Mouse (Mus musculus): ENCODE measurements around the gene Homer2. TPM values are rescaled to one million over a fixed set of nuclear protein-coding genes. Genes with fewer than 3 reads are reported as not detected.
A peak's percentile ranks its signal among the peaks of the same experiment; 100 is the strongest.

Gene Homer2
- total RNA-seq, 2 experiments from 2014 or later, result not detected

DNA sequence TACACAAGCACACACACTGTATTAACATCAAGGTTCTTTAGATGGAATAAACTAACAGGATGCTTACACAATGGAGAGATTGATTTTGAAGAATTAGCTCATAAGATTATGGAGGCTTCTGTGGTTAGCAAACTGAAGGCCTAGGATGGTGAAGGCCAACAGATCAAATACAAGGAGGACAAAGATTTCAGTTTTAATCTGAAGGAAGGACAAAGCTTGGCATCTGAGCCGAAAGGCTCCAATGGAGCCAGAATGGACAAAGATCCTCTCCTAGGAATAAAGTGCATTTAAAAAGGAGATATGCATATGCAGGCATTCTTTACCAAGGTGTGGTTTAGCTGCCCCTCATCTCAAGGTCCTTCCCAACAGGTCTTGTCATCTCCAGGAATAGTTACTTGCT is 137.5 kb downstream of the Homer2 start:
- no peak for ATAC-seq (replicated peaks; ENCODE audit: low FRiP score, poor library complexity, severe bottlenecking)

DNA sequence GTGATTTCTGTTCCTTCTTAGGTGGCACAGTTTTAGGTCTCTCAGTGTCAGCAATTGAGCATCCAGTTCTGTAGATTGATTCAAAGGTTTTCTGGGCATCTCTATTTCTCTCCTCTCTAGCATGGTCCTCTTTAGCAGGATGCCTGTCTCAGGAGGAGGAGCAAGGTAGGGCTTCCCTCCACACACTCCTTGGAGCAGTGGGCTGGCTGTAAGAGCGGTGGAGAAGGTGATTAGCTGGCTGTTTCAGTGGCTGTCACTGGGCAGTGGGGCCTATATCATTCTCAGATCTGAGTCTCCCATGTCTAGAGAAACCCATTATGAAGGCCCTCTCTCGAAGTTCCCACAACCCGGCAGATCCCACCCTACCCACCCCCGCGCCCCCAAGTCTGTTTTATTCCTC is 139.9 kb downstream of the Homer2 start:
- ATAC-seq (replicated peaks; ENCODE audit: low FRiP score, poor library complexity, severe bottlenecking), result no peak

DNA sequence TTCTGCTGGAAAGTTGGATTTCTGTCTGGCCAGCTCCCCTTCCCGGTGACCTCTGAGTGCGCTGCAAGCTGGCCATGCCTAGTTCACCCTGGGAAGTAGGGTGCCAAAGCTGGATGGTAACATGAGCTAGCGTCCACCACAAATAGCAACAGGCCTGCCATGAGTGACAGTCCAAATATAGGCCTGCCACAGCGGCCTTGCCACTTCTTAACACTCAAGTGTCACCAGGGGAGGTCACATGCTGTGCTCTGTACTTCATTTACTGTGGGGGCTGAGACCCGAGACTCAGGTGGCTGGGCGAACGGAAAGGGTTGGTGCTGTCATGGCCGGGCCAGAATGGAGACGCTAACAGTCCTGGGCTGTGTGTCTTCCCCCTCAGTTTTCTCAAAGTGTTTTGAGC is 140.4 kb downstream of the Homer2 start, which contains the start of gene Fsd2:
Gene Fsd2, minus strand, starts transcription at position 53 of the 400 bp plus-strand sequence.
- no peak for ATAC-seq (replicated peaks; ENCODE audit: low FRiP score, poor library complexity, severe bottlenecking)

DNA sequence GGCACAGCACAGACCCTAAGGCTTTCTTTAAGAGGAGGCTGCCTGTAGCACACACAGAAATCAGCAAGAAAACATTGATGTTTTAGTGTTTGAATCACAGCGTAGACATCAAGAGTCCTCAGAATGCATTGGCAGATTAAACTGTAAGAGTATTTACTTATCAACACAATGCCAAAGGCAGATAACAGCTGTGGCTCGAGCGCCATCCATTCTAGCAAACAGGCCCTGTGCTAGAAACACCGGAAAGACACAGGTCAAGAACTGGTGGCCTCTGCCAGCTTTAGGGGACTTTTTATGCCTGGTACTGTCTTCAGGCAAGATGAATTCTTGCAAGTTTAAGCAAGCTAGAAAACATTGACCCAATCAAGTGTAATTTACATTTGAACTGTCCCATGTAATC is 141.0 kb downstream of the Homer2 start:
- no peak for ATAC-seq (replicated peaks; ENCODE audit: low FRiP score, poor library complexity, severe bottlenecking)

DNA sequence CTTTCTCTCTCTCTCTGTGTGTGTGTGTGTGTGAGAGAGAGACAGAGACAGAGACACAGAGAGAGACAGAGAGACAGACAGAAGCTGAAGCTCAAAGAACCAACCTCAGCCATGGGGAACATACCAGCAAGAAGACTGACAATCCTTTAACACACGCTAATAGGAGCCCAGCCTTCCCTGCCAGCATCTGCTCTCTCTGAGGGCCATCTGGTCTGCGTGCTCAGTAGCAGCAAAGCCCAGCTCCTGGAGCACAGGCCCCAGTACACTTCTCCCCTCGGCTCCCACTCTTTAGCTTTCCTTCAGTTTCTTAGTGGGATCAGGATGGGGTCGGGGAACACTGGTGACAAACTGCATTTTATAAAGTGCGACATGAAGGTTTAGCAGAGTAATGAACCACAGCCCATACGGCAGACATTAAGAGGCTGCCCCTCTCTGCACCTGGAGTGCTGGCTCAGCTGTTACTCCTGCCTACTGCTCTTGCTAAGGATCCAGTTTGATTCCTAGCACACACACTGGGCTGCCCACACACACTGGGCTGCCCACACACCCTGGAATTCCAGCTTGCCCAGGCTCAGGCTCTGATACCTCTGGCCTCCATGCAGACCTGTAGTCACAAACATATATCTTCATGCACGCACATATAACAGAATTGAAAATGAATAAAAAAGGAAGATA is 141.8 kb downstream of the Homer2 start:
- ATAC-seq (replicated peaks; ENCODE audit: low FRiP score, poor library complexity, severe bottlenecking), result no peak

DNA sequence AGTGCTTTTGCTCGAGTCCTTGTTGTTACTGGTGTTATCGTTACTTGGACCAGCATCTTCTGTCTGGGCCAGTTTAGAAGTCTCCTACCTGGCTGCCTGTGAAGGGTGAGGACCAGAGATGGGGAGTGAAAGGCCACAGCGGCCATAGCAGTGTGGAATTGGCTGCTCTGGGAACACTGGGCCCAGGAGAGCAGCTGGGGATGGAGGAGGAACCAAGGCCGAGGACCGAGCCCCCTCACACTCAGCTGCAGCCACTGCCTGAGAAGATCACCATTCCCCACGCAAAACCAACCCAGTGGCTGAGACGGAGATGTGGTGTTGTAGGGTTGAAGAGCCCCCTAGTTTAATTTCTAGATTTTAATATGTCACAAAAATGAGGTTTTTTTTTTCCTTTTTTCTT is 142.6 kb downstream of the Homer2 start:
- ATAC-seq (replicated peaks; ENCODE audit: low FRiP score, poor library complexity, severe bottlenecking), result no peak

DNA sequence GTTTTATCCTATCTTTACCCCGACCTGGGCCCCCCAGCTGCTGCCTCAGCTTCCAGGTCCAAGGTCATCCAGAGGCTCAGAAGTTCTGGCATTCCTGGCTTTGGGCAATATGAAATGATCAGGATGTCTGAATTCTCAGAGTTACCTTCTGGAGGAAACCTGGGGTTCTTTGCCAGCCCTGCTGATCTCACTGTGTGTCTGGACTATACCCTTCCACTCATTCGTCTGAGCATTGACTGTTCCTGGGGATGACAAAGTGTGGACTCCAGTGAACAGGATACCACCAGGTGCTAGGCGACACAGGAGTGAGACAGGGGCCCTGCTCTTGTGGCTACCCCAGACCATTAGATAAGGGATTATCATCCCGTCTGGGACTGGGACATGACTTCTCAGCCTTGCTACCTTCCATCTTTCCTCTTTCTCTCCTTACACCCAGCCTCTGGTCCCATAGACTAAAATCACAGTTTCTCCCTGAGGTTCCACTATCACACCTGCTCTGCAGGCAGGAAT is 143.8 kb downstream of the Homer2 start:
- ATAC-seq (replicated peaks; ENCODE audit: low FRiP score, poor library complexity, severe bottlenecking), result no peak

DNA sequence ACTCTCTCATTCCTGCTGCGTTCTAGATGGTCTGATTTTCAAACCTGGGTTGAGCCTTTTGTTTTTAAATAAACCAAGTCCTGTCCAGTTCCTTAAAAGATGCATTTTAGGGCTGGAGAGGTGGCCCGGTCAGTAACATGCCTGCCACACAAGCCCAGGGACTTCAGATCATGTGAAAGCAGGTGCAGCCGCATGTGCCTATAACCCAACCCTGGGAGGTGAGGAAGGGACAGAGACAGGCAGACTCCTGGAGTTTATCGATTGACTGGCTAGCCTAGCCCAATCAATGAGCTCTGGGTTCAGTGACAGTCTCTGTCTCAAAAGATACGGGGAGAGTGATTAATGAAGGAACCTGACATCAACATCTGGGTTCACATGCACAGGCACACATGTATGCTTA is 146.1 kb downstream of the Homer2 start:
- ATAC-seq (replicated peaks; ENCODE audit: low FRiP score, poor library complexity, severe bottlenecking), result no peak

DNA sequence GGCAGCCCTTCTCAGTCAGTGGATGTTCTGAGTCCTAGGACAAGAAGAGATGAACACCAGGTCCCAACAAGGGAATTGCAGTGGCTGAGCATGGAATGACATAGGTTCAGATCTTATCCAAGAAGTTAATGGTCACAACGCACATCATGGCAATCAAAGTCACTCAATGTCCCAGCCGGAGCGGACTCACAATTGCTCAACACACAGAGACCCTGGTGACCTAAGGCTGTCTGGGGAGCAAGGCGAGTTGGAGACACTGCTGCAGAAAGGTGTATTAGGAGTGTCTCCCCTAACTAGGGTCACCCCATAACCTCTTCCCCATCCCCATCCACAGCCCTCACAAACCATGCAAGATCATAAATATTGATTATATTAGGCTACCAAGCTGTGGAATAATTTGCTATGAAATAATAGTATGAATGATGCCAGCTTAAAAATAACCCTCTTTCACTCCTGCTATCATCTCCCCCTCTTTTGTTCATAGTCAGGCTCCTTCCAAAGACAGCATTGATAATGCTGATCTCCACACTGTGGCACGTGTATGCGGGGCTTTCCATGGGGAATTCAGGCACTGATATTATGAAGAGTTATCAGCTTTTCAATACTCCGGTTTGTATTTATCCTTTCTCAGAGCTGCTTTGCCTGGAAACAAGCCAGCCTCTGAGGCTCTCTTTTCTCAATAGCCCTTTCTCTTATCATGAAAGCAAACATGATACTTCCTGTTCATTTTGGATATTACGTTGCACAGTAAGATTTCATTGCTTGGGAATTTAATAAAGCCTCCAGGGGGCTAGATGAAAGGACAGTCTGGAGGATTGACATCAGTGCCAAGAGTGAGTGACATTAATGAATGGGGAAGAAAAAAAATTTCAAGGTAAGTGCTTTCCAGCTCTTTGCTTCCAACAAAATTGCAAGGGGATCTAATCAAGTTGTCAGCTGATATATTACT is 147.0 kb downstream of the Homer2 start:
- no peak for ATAC-seq (replicated peaks; ENCODE audit: low FRiP score, poor library complexity, severe bottlenecking)

DNA sequence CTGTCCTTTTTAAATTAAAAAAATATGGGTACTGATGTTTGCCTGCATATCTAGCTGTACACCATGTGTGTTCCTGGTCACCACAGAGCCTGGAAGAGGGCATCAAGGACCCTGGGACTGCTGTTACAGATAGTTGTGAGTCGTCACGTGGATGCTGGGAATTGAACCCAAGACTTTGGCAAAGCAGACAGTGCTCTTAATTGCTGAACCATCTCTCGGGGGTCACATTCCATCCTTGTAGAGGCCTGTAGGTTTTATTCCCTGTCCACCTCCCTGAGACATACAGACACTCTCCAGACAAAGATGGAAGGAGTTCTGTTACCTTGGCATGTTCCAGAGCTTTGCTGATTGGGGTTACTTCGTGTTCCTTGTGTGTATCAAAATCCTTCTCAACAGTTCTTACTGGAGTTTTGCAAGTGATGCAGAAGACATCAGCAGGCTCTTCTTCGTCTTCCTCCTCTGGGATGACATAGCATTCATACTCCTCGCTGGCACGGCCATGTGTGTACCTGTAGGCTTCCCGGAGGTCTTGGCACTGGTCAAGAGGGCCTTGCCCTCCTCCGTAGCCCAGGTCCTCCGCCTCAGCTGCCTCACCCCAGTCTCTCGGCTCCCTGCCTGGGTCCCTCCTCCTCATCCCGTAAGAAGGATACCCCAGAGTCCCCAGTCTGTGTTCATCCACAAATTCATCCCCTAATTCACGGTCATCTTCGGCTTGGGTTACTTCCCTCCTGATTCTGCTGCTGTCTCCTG is 147.9 kb downstream of the Homer2 start:
- ATAC-seq (replicated peaks; ENCODE audit: low FRiP score, poor library complexity, severe bottlenecking), result no peak

DNA sequence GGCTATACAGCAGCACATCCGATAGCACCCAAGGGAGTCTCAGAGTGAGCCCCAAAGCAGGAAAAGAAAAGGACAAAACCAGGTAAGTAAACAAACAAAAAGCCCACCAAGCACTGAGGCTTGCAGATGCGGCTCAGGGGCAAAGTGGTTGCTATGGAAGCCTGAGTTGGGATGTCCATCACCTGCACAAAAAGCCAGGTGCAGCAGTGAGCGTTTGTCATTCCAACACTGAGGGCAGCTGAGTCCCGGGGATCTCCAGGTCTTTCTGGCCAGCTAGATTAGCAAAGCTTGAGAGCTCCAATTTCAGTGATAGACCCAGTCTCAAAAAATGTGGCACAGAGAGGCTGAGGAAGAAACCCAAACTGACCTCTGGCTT is 149.4 kb downstream of the Homer2 start:
- no peak for ATAC-seq (replicated peaks; ENCODE audit: low FRiP score, poor library complexity, severe bottlenecking)

DNA sequence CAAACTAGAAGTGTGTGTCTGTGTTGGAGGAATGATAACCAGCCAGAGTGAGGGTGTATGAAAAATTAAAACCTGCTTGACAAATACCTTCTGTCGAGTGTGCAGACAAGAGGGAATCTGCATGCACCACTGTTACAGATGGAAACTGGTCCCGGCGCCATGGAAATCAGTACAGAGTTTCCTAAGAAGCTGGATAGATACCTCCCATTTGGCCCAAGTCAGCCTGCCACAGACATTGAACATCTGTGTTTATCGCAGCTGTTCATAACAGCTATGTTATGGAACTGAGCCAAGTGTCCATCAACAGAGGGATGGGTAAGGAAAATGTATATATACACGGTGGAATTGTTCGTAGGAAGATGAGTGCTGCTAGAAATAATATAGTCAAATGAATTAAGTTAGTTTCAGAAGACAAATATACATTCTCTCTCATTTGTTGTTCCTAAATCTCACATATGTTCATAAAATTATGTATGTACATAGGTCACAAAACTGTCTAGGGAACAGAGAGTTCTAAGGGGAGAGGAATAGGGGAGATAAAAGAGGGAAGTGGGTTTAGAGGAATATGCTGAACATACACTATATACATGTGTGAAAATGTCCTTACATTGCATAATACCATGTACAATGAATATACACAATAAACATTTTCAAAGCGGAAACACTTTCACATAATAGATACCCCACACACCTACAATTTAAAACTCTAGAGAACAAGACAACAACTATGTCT is 149.9 kb downstream of the Homer2 start:
- no peak for ATAC-seq (replicated peaks; ENCODE audit: low FRiP score, poor library complexity, severe bottlenecking)

DNA sequence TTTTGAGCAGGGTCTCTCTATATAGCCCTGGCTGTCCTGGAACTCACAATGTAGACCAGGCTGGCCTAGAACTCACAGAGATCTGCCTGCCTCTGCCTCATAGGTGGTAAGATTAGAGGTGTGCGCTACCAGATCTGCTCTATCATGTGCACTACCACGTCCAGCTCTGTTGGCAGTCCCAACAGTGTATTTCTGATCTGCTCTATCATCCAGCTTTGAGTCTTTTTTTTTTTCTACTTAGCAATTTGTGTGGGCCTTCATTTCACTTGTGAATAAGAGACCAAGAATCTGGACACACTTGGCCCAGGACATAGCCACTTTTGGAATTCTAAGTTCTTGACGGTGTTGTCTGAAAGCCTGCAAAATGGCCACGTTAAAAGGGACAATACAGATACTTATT is 150.5 kb downstream of the Homer2 start:
- no peak for ATAC-seq (replicated peaks; ENCODE audit: low FRiP score, poor library complexity, severe bottlenecking)

DNA sequence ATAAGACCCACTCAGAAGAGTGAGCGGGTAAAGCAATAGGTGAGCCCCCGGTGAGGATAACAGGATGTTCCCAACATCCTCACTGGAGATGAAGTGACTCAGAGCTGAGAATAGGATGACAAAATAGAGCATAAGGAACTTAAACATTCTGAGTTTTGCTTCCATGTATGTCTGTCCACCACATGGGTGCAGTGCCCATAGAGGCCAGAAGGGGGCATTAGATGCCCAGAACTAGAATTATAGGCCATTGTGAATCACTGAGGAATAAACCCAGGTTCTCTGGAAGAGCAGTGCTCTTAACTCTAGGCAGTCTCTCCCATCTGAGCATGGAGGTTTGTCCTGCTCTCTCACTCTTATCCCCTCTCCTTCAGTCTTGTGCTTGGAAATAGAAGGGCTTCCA is 153.0 kb downstream of the Homer2 start:
- peak; percentile 66 for ATAC-seq (replicated peaks; ENCODE audit: low FRiP score, poor library complexity, severe bottlenecking)

DNA sequence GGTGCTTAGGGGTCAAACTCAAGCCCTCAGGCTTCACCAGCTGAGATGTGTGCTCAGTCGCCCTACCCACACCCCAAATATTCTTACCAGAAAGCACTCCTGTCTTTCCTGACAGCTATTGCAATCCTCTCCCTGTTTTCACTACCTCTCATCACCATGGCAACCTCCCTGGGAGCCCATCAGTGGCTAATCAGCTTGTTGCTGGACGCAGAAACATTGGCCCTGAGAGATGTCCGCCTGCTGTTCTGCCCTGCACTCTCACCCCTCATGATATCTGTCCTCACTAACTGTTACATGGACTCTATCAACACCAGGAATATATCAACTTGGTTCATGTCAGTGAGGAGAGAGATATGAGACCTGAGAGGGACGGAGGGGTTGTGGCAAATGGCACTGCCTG is 153.7 kb downstream of the Homer2 start:
- ATAC-seq (replicated peaks; ENCODE audit: low FRiP score, poor library complexity, severe bottlenecking), result no peak

Other genes with a start within 250 kb of the Homer2 start
- not detected in 2 replicates for gene Ap3b2, start 213.6 kb downstream of the Homer2 start, total RNA-seq (2015; ENCODE audit: low replicate concordance)
- not detected in 2 replicates for gene Ap3b2, start 213.6 kb downstream of the Homer2 start, total RNA-seq (2017; ENCODE audit: low replicate concordance)
- gene BC048679, start 209.2 kb downstream of the Homer2 start, total RNA-seq (2015; ENCODE audit: low replicate concordance), result not detected in 2 replicates
- not detected in 2 replicates for gene BC048679, start 209.2 kb downstream of the Homer2 start, total RNA-seq (2017; ENCODE audit: low replicate concordance)
- 0.84 TPM in 1 of 2 replicates, not detected in the other for gene Fsd2, start 140.6 kb downstream of the Homer2 start, total RNA-seq (2015; ENCODE audit: low replicate concordance)
- gene Fsd2, start 140.6 kb downstream of the Homer2 start, total RNA-seq (2017; ENCODE audit: low replicate concordance), result 0.28 and 0.34 TPM in 2 replicates
- 19.4 and 22.3 TPM in 2 replicates for gene Whamm, start 136.3 kb downstream of the Homer2 start, total RNA-seq (2015; ENCODE audit: low replicate concordance)
- 40.6 and 47.5 TPM in 2 replicates for gene Whamm, start 136.3 kb downstream of the Homer2 start, total RNA-seq (2017; ENCODE audit: low replicate concordance)
- 66.9 and 73.1 TPM in 2 replicates for gene Ramac, start 55.4 kb upstream of the Homer2 start, total RNA-seq (2015; ENCODE audit: low replicate concordance)
- gene Ramac, start 55.4 kb upstream of the Homer2 start, total RNA-seq (2017; ENCODE audit: low replicate concordance), result 76.3 and 79.9 TPM in 2 replicates
- gene 3110040N11Rik, start 82.0 kb upstream of the Homer2 start, total RNA-seq (2015; ENCODE audit: low replicate concordance), result 29.3 TPM in 1 of 2 replicates, not detected in the other
- gene 3110040N11Rik, start 82.0 kb upstream of the Homer2 start, total RNA-seq (2017; ENCODE audit: low replicate concordance), result 0.51 and 28.7 TPM in 2 replicates
- 12.7 and 16.9 TPM in 2 replicates for gene Btbd1, start 121.9 kb upstream of the Homer2 start, total RNA-seq (2015; ENCODE audit: low replicate concordance)
- 23.1 and 39.8 TPM in 2 replicates for gene Btbd1, start 121.9 kb upstream of the Homer2 start, total RNA-seq (2017; ENCODE audit: low replicate concordance)
- not detected in 2 replicates for gene Gm10160, start 148.3 kb upstream of the Homer2 start, total RNA-seq (2015; ENCODE audit: low replicate concordance)
- gene Gm10160, start 148.3 kb upstream of the Homer2 start, total RNA-seq (2017; ENCODE audit: low replicate concordance), result not detected in 2 replicates
- gene Tm6sf1, start 151.5 kb upstream of the Homer2 start, total RNA-seq (2015; ENCODE audit: low replicate concordance), result 35.3 and 48.8 TPM in 2 replicates
- 37.1 and 44.6 TPM in 2 replicates for gene Tm6sf1, start 151.5 kb upstream of the Homer2 start, total RNA-seq (2017; ENCODE audit: low replicate concordance)
- gene Hdgfl3, start 226.9 kb upstream of the Homer2 start, total RNA-seq (2015; ENCODE audit: low replicate concordance), result not detected in 2 replicates
- gene Hdgfl3, start 226.9 kb upstream of the Homer2 start, total RNA-seq (2017; ENCODE audit: low replicate concordance), result 0.28 TPM in 1 of 2 replicates, not detected in the other

Measured in erythroblast, adult 5-6 weeks (primary cell).